Mouse (Mus musculus) erythroblast, embryonic 14.5 days (primary cell): ENCODE data around the gene Smarcb1. TPM values are rescaled to one million over a fixed set of nuclear protein-coding genes. Genes with fewer than 3 reads are reported as not detected.
A peak's percentile ranks its signal among the peaks of the same experiment; 100 is the strongest.

Experiments used
- H3K27me3 ChIP-seq: 2 replicates; pipeline ENCODE4 v1.6.1; 2012; ENCODE audit warnings: inconsistent platforms; ENCODE audit not compliant: control insufficient read depth
- H3K36me3 ChIP-seq: 2 replicates; pipeline ENCODE4 v1.6.1; 2012; ENCODE audit warnings: mild to moderate bottlenecking, inconsistent platforms; ENCODE audit not compliant: control insufficient read depth
- H3K4me1 ChIP-seq: 2 replicates; pipeline ENCODE4 v1.6.1; 2012; ENCODE audit warnings: inconsistent platforms; ENCODE audit not compliant: control insufficient read depth
- H3K4me3 ChIP-seq: replicated peaks from 2 replicates; pipeline ENCODE3; 2012; ENCODE audit warnings: moderate library complexity, mild to moderate bottlenecking, inconsistent platforms
- H3K9me3 ChIP-seq: 2 replicates; pipeline ENCODE4 v1.6.1; 2012; ENCODE audit warnings: low read length, inconsistent platforms, mixed read lengths; ENCODE audit not compliant: control insufficient read depth
- GATA1 ChIP-seq: IDR thresholded peaks from 2 replicates; pipeline ENCODE4 v1.6.1; 2012; ENCODE audit warnings: low read length, inconsistent platforms, mixed read lengths
- TAL1 ChIP-seq: IDR thresholded peaks from 3 replicates; pipeline ENCODE4 v1.6.1; 2012; ENCODE audit warnings: low read length, inconsistent platforms, mixed read lengths
- polyA plus RNA-seq: library from polyadenylated mRNA; stranded (reverse); fragments of >175 nt; gene quantifications from 2 replicates; pipeline ENCODE4 v1.2.3, GENCODE M21; 2012

Gene Smarcb1
- polyA plus RNA-seq, 1 experiment: 31.8 TPM

DNA sequence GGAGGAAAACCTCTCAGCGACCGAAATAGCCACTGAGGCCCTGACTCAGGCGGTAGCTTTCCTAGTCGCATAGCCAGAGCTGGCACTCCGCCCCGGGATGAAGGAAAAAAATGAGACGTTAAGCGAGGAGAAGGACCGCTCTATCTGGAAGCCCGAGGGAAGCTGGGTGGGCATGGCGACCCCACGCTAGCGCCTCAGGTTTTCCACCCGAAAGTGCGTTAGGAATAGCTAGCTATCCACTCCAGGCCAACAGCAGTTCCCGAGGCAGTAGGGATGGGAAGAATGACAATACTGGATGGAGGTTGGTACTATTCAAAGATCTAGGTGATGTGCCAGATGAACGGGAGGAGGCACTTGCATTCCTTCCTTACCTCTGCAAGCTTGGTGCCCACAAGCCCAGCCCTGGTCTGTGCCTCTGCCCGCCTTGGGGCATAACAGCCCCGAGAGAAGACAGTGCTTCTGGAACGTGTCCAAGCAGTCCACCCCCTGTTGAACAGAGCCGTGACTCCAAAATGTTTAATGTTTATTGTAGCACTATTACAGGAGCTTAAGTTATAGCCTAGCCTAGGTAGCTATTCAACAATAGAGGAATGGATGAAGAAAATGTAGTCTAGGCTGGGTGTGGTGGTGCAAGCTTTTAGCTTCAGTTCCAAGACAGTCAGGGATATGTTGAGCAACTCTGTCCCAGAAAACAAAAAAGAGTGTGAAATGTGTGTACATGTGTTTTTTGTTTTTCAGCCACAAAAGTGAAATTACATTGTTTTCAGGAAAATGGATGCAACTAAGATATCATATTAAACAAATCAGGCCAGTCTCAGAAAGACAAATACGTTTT is 526 bp upstream of the Smarcb1 start:
- Histone ChIP-seq H3K36me3 (peaks cover 27% of the 10 kb centered on the region), H3K4me1 (peaks cover 49% of the 10 kb centered on the region), H3K9me3 (no peaks in the 10 kb centered on the region), H3K4me3 (peak overlapping the region; percentile 89), H3K27me3 (peaks cover 18% of the 10 kb centered on the region)
- TF ChIP-seq GATA1: no peak
- no peak for TF ChIP-seq TAL1

DNA sequence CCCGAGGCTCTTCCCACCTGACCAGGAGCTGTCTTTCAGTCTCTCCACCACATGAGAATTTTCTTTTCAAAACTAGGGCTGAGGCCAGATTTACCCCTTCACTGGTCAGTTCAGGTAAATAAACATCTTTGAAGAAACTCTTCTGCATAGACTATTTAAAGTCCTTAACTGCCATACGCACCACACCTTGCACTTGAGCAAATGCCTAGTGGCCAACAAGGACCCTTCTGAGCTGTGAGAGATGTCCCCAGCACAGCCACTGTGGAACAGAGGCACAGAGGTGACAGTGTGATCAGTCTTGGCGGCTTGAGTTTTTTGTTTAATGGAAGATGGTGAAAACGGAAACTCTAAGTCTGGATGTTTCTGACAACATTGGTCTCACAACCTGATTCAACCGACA is 2.4 kb downstream of the Smarcb1 start:
- Histone ChIP-seq H3K27me3 (no peaks in the 10 kb centered on the region), H3K4me1 (peaks cover 49% of the 10 kb centered on the region), H3K36me3 (peaks cover 54% of the 10 kb centered on the region), H3K9me3 (no peaks in the 10 kb centered on the region), H3K4me3 (no peak overlapping the region)
- TF ChIP-seq GATA1 (no peak), TAL1 (no peak)

DNA sequence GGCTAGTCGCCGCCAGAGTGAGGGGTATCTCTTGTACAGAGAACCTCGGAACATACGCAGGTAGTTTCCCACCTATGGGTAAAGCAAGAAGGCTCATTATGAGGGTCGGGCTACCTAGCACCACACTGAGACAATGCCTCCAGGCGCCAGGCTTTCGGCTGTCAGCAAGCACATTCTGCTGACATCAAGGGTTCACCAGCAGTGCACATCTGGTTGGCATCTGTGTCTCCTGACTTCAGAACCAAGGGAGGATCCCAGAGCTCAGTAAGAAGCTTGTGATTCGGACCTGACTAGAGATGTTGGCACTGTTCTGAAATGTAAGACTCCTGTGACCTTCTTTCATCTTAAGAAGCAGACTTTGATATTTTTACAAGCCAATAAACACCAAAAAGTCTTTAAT is 4.6 kb downstream of the Smarcb1 start:
- no peaks in the 10 kb centered on the region for H3K27me3 ChIP-seq
- H3K36me3 ChIP-seq: peaks cover 72% of the 10 kb centered on the region
- peaks cover 29% of the 10 kb centered on the region for H3K4me1 ChIP-seq
- no peak overlapping the region for H3K4me3 ChIP-seq
- no peak for TF ChIP-seq GATA1
- no peak for TF ChIP-seq TAL1
- no peaks in the 10 kb centered on the region for H3K9me3 ChIP-seq

DNA sequence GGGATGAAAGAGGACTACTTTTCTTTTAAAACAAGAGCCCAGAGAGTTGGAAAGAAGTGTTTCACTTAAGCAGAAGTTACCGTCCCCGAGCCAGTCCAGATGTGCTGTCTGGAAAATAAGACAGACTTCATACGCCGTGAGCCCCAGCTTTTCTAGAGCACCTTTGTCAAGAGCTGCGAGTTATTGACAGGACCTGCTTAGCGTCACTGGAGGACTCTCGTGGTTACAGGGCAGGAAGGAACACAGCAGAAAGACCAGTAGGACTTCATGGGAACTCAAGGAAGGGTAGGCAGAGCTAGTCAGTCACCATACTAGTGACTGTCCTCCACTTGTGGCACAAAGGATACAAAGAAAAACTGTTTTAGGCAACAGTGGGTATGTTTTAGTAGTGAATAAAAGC is 5.9 kb downstream of the Smarcb1 start:
- no peak overlapping the region for H3K4me3 ChIP-seq
- peaks cover 85% of the 10 kb centered on the region for H3K36me3 ChIP-seq
- H3K4me1 ChIP-seq: peaks cover 21% of the 10 kb centered on the region
- no peaks in the 10 kb centered on the region for H3K27me3 ChIP-seq
- no peaks in the 10 kb centered on the region for H3K9me3 ChIP-seq
- no peak for TF ChIP-seq TAL1
- no peak for TF ChIP-seq GATA1

DNA sequence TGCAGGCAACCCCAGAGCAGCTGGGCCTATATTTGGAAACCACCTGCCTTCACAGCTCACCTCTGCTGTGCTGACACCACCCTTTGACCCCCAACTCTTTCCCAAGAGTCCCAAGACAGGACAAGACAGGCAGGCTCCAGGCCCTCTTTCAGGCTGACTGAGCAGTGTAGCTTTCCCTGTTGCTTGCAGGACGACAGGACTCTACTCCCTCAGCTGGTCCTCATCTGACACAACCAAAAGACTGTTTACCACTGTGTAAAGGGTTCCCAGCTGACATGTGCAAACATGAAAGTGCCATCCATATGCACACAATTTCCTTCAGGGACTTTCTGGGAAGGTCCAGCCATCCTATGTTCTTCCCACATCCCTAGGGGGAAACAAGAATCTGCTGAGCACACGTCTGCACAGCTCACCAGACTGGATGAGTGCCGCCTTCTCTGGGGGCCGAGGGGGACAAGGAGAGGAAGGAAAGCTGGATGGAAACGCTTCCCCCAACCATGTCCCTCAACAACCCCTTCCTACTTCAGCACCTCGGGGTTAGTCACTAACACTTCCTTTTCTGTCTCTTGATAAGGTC is 8.3 kb downstream of the Smarcb1 start:
- Histone ChIP-seq H3K4me3 (no peak overlapping the region), H3K36me3 (peaks cover 87% of the 10 kb centered on the region), H3K4me1 (no peaks in the 10 kb centered on the region; the same call in none of the 2 replicates), H3K9me3 (no peaks in the 10 kb centered on the region), H3K27me3 (no peaks in the 10 kb centered on the region)
- TF ChIP-seq GATA1 (no peak), TAL1 (no peak)

DNA sequence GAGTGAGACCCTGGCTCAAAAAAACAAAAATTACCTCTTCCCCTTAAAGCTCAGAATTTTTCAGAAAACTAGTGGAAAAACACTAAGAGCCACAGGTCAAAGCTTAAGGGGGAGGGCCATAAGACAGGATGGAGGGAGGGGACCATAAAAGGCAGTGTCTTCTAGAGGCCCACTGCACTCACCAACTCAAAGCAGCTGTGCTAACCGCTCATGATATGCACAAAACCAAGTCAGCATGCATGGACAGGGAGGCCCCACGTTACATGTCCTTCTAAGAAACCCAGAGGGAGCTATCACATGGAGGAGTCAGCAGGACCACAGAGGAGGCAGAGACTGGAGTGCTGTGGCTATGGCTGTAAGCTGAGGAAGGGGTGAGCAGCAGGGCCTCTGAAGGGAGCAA is 10.7 kb downstream of the Smarcb1 start:
- Histone ChIP-seq H3K4me3 (no peak overlapping the region), H3K9me3 (no peaks in the 10 kb centered on the region), H3K36me3 (peaks cover 88% of the 10 kb centered on the region), H3K4me1 (no peaks in the 10 kb centered on the region; the same call in none of the 2 replicates), H3K27me3 (no peaks in the 10 kb centered on the region)
- TF ChIP-seq GATA1: no peak

DNA sequence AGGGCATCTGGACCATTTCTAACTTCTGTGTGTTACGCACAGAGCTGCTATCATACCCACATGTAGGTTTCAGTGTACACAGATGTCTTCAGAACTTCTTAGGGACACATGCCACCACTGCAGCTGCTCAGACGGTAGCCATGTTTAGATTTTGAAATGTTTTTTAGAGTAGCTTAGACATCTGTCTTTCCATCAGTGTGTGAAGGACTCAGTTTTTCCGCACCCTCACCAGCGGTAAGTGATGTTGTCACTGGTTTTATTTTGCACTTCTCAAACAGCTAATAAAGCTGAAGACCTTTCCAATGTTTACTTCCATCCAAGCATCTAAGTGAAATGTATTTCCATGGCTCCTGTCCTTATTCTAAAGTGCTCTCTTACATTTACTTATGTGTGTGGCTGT is 14.5 kb downstream of the Smarcb1 start:
- Histone ChIP-seq H3K9me3 (no peaks in the 10 kb centered on the region), H3K4me3 (no peak overlapping the region), H3K4me1 (no peaks in the 10 kb centered on the region; the same call in 1 of the 2 replicates), H3K27me3 (no peaks in the 10 kb centered on the region), H3K36me3 (peaks cover 94% of the 10 kb centered on the region)
- TF ChIP-seq GATA1: no peak
- TF ChIP-seq TAL1: no peak

DNA sequence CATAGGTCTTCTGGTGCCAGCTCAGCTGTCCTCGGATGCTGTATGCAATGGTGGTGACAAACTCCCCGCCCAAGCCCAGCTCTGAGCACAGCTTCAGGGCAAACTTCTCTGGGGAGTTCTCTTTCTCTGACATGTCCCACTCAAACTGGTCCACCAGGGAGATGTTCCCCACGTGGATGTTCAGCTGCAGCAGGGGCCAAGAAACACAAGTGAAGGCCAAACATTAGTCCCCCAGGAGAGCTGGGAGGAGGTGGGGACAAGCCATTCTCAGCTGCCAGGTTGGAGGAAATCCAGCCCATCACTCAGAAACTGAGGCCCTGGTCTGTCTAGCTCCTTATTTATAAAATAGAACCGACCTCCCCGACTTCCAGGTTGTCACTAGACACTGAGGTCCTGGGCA is 17.0 kb downstream of the Smarcb1 start:
- Histone ChIP-seq H3K4me1 (no peaks in the 10 kb centered on the region), H3K36me3 (peaks cover 93% of the 10 kb centered on the region), H3K9me3 (no peaks in the 10 kb centered on the region), H3K27me3 (no peaks in the 10 kb centered on the region), H3K4me3 (no peak overlapping the region)
- TF ChIP-seq TAL1 (no peak), GATA1 (no peak)

DNA sequence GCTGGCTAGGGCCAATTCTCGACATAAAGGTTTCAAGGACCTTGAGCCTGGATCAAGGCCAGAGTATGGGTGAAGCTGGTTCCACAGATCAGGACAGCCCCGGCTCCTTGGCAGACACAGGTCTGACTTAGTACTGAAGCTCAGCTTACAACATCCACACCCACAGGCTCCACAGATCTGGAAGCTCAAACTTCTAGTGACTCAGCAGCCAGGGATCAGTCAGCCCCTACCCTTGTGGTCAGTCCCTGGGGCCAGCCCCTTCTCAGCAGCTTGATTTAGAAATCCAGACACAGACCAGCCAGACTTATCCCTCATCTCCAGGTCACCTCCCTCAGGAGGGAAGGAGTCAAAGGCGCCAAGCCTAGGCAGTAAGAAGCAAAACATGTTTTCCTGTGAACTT is 22.6 kb downstream of the Smarcb1 start:
- TF ChIP-seq GATA1 (no peak), TAL1 (no peak)
- Histone ChIP-seq H3K4me3 (no peak overlapping the region), H3K36me3 (peaks cover 99% of the 10 kb centered on the region), H3K9me3 (no peaks in the 10 kb centered on the region), H3K27me3 (no peaks in the 10 kb centered on the region), H3K4me1 (peaks cover 8% of the 10 kb centered on the region)
